Mouse (Mus musculus): ENCODE data around the gene Cdk19.

DNA sequence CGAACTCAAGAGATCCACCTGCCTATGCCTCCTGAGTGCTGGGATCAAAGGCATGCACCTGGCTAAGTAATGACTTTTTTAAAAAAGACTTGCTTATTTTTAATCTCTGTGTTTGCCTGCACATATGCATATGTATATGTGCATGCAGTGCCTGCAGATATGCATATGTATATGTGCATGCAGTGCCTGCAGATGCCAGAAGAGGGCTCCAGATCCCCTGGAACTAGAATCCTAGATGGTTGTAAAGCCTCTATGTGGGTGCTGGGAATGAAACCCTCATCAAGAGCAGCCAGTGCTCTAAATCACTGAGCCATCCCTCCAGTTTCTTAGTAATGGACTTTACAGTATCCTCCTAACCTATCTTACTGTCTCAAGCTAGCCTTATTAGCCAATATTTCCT, 33.4 kb upstream of the Cdk19 start:
- TF ChIP-seq POLR2A (IDR thresholded peaks at IDR 0.05; ENCODE audit: insufficient read depth, low read length) = no peak
- no peak for TF ChIP-seq EP300 (IDR thresholded peaks at IDR 0.05; ENCODE audit: insufficient read depth, low read depth, low read length)

All from ES-Bruce4 (cell line).